Mouse (Mus musculus): Measurements from ENCODE around the gene Nes. TPM values are rescaled to one million over a fixed set of nuclear protein-coding genes. Genes with fewer than 3 reads are reported as not detected.

Nes gene
- total RNA-seq, 1 experiment: 29.4 TPM

GRCm38 (mm10) chr3:87944838-87945600, 25.9 kb upstream of the Nes start:
- peaks cover 18% of the 10 kb centered on the region for H3K36me3 ChIP-seq (ENCODE audit: control insufficient read depth, insufficient read depth, low read length, poor library complexity, severe bottlenecking)
- no peak for DNase-seq (ENCODE audit: low read depth, low spot score)
- peaks cover 6 to 40% of the 10 kb centered on the region in 2 experiments for H3K4me1 ChIP-seq (ENCODE audit: control insufficient read depth in 2 of 2, insufficient read depth in 2 of 2, low read length in 2 of 2, poor library complexity in 1 of 2)

GRCm38 (mm10) chr3:87945781-87946540, 24.9 kb upstream of the Nes start:
- peaks cover 6 to 46% of the 10 kb centered on the region in 2 experiments for H3K4me1 ChIP-seq (ENCODE audit: control insufficient read depth in 2 of 2, insufficient read depth in 2 of 2, low read length in 2 of 2, poor library complexity in 1 of 2)
- in situ Hi-C loops (cut with MboI; ENCODE audit: low sequenced_read_pairs in 2 of 2, unreplicated experiment in 2 of 2): no loop called here
- no peak overlapping the region for H3K9ac ChIP-seq (ENCODE audit: insufficient read depth, low read depth, low read length, poor library complexity, severe bottlenecking)

More at GRCm38 (mm10) chr3:87944838-87945600, 25.9 kb upstream of the Nes start:
- in situ Hi-C loops (cut with MboI; ENCODE audit: low sequenced_read_pairs in 2 of 2, unreplicated experiment in 2 of 2): no loop called here
- no peaks in the 10 kb centered on the region for H3K9me3 ChIP-seq (ENCODE audit: control insufficient read depth, insufficient read depth, low read depth, low read length)
- no peak overlapping the region for H3K9ac ChIP-seq (ENCODE audit: insufficient read depth, low read depth, low read length, poor library complexity, severe bottlenecking)
- TF ChIP-seq ZC3H11A (IDR thresholded peaks at IDR 0.05; ENCODE audit: borderline replicate concordance, low read depth, low read length) (no peak), MAFK (IDR thresholded peaks at IDR 0.05; ENCODE audit: insufficient read depth, low read depth, low read length) (no peak), CHD2 (IDR thresholded peaks at IDR 0.05; ENCODE audit: low read depth, low read length) (no peak), HCFC1 (IDR thresholded peaks at IDR 0.05; ENCODE audit: borderline replicate concordance, insufficient read depth, low read length) (no peak), ZNF384 (IDR thresholded peaks at IDR 0.05; ENCODE audit: low read depth, low read length) (no peak)
- no peak overlapping the region for H3K27ac ChIP-seq (ENCODE audit: insufficient read depth, low read depth, low read length, poor library complexity, severe bottlenecking)
- no peak overlapping the region for H3K4me3 ChIP-seq (ENCODE audit: insufficient read depth in 1 of 2, low read depth in 1 of 2, low read length in 2 of 2, poor library complexity in 1 of 2, severe bottlenecking in 1 of 2)

DNA sequence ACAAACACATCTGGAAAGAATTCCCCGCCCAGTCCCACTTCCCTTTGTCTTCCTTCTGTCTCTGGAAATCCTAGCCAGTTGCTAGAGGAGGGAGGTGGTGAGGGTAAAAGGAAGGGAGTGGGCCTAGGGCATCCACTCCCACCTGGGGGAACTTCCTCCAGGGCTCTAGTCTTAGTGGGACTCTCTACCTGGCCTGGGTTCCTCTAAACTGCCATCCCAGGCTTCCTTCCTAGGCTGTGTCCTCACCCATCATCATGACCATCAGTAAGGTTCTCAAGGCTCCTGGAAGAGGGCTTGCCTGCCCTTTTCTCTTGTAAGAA, 24.4 kb upstream of the Nes start:
- H3K27ac ChIP-seq (ENCODE audit: insufficient read depth, low read depth, low read length, poor library complexity, severe bottlenecking): no peak overlapping the region
- no peak overlapping the region for H3K9ac ChIP-seq (ENCODE audit: insufficient read depth, low read depth, low read length, poor library complexity, severe bottlenecking)
- peaks cover 8% of the 10 kb centered on the region for H3K36me3 ChIP-seq (ENCODE audit: control insufficient read depth, insufficient read depth, low read length, poor library complexity, severe bottlenecking)
- DNase-seq (ENCODE audit: low read depth, low spot score): no peak
- no peaks in the 10 kb centered on the region for H3K9me3 ChIP-seq (ENCODE audit: control insufficient read depth, insufficient read depth, low read depth, low read length)
- H3K4me3 ChIP-seq (ENCODE audit: insufficient read depth in 1 of 2, low read depth in 1 of 2, low read length in 2 of 2, poor library complexity in 1 of 2, severe bottlenecking in 1 of 2): no peak overlapping the region
- in situ Hi-C loops (cut with MboI; ENCODE audit: low sequenced_read_pairs in 2 of 2, unreplicated experiment in 2 of 2): no loop called here
- H3K4me1 ChIP-seq (ENCODE audit: control insufficient read depth in 2 of 2, insufficient read depth in 2 of 2, low read length in 2 of 2, poor library complexity in 1 of 2): peaks cover 6 to 46% of the 10 kb centered on the region in 2 experiments
- TF ChIP-seq MAFK (IDR thresholded peaks at IDR 0.05; ENCODE audit: insufficient read depth, low read depth, low read length): no peak
- no peak for TF ChIP-seq HCFC1 (IDR thresholded peaks at IDR 0.05; ENCODE audit: borderline replicate concordance, insufficient read depth, low read length)
- no peak for TF ChIP-seq CHD2 (IDR thresholded peaks at IDR 0.05; ENCODE audit: low read depth, low read length)
- TF ChIP-seq ZNF384 (IDR thresholded peaks at IDR 0.05; ENCODE audit: low read depth, low read length): no peak
- no peak for TF ChIP-seq ZC3H11A (IDR thresholded peaks at IDR 0.05; ENCODE audit: borderline replicate concordance, low read depth, low read length)

More at GRCm38 (mm10) chr3:87945781-87946540, 24.9 kb upstream of the Nes start:
- DNase-seq (ENCODE audit: low read depth, low spot score): no peak
- Histone ChIP-seq H3K27ac (ENCODE audit: insufficient read depth, low read depth, low read length, poor library complexity, severe bottlenecking) (no peak overlapping the region), H3K9me3 (ENCODE audit: control insufficient read depth, insufficient read depth, low read depth, low read length) (no peaks in the 10 kb centered on the region), H3K4me3 (ENCODE audit: insufficient read depth in 1 of 2, low read depth in 1 of 2, low read length in 2 of 2, poor library complexity in 1 of 2, severe bottlenecking in 1 of 2) (no peak overlapping the region), H3K36me3 (ENCODE audit: control insufficient read depth, insufficient read depth, low read length, poor library complexity, severe bottlenecking) (peaks cover 14% of the 10 kb centered on the region)
- TF ChIP-seq ZC3H11A (IDR thresholded peaks at IDR 0.05; ENCODE audit: borderline replicate concordance, low read depth, low read length): no peak
- no peak for TF ChIP-seq CHD2 (IDR thresholded peaks at IDR 0.05; ENCODE audit: low read depth, low read length)
- TF ChIP-seq HCFC1 (IDR thresholded peaks at IDR 0.05; ENCODE audit: borderline replicate concordance, insufficient read depth, low read length): no peak
- TF ChIP-seq MAFK (IDR thresholded peaks at IDR 0.05; ENCODE audit: insufficient read depth, low read depth, low read length): no peak
- no peak for TF ChIP-seq ZNF384 (IDR thresholded peaks at IDR 0.05; ENCODE audit: low read depth, low read length)

- H3K27ac ChIP-seq (ENCODE audit: insufficient read depth, low read depth, low read length, poor library complexity, severe bottlenecking): no peak overlapping the region
- H3K4me1 ChIP-seq (ENCODE audit: control insufficient read depth in 2 of 2, insufficient read depth in 2 of 2, low read length in 2 of 2, poor library complexity in 1 of 2): peaks cover 6 to 54% of the 10 kb centered on the region in 2 experiments
- H3K9ac ChIP-seq (ENCODE audit: insufficient read depth, low read depth, low read length, poor library complexity, severe bottlenecking): no peak overlapping the region
- no peak for DNase-seq (ENCODE audit: low read depth, low spot score)
- in situ Hi-C loops (cut with MboI; ENCODE audit: low sequenced_read_pairs in 2 of 2, unreplicated experiment in 2 of 2): no loop called here
- H3K4me3 ChIP-seq (ENCODE audit: insufficient read depth in 1 of 2, low read depth in 1 of 2, low read length in 2 of 2, poor library complexity in 1 of 2, severe bottlenecking in 1 of 2): peak overlapping the region in 1 of 2 experiments; percentile 33; a peak in 2 of 4 replicates
- H3K9me3 ChIP-seq (ENCODE audit: control insufficient read depth, insufficient read depth, low read depth, low read length): no peaks in the 10 kb centered on the region
- 0 out of 2 replicates have a peak, but pooled peaks cover 4% of the 10 kb centered on the region for H3K36me3 ChIP-seq (ENCODE audit: control insufficient read depth, insufficient read depth, low read length, poor library complexity, severe bottlenecking)
- TF ChIP-seq ZNF384 (IDR thresholded peaks at IDR 0.05; ENCODE audit: low read depth, low read length): no peak
- TF ChIP-seq CHD2 (IDR thresholded peaks at IDR 0.05; ENCODE audit: low read depth, low read length): no peak
- no peak for TF ChIP-seq MAFK (IDR thresholded peaks at IDR 0.05; ENCODE audit: insufficient read depth, low read depth, low read length)
- TF ChIP-seq HCFC1 (IDR thresholded peaks at IDR 0.05; ENCODE audit: borderline replicate concordance, insufficient read depth, low read length): no peak
Observed at GRCm38 (mm10) chr3:87947056-87947810, 23.6 kb upstream of the Nes start.

All from ES-E14 (cell line).